Mouse (Mus musculus): ENCODE measurements around the gene Lmod3. TPM values are rescaled to one million over a fixed set of nuclear protein-coding genes. Genes with fewer than 3 reads are reported as not detected.

Gene Lmod3
- not detected in 2 replicates for polyA plus RNA-seq (2011; ENCODE audit: insufficient read depth, insufficient read length, low read depth, missing spikeins)

- H3K27ac ChIP-seq (ENCODE audit: insufficient read depth, low read length), result no peak within 1 kb of the TSS
- no peaks in the 10 kb centered on the region for H3K9me3 ChIP-seq (replicated peaks; ENCODE audit: control insufficient read depth, insufficient read depth, low read length, poor library complexity, severe bottlenecking)
- no peaks in the 10 kb centered on the region for H3K36me3 ChIP-seq (ENCODE audit: control insufficient read depth, insufficient read depth, low read length, poor library complexity, severe bottlenecking)
- no peaks in the 10 kb centered on the region for H3K27me3 ChIP-seq (ENCODE audit: control insufficient read depth, insufficient read depth, low read length, poor library complexity, severe bottlenecking)
- TF ChIP-seq CTCF (IDR thresholded peaks at IDR 0.05; ENCODE audit: low read depth, low read length) (no peak), EP300 (IDR thresholded peaks at IDR 0.05; ENCODE audit: insufficient read depth, low read depth, low read length) (no peak), POLR2A (IDR thresholded peaks at IDR 0.05; ENCODE audit: insufficient read depth, low read length) (no peak)
- no peak within 1 kb of the TSS for H3K4me3 ChIP-seq (ENCODE audit: low read depth, low read length)
- H3K4me1 ChIP-seq (ENCODE audit: control insufficient read depth, insufficient read depth, low read length), result no peaks in the 10 kb centered on the region
- no peak within 1 kb of the TSS for H3K9ac ChIP-seq (ENCODE audit: low read depth, poor library complexity, severe bottlenecking)
Measured at GRCm38 (mm10) chr6:97252711-97253221, at the start of gene Lmod3. Gene Lmod3 (minus strand): TSS chr6:97252759.

GRCm38 (mm10) chr6:97302303-97302702 lies 49.7 kb upstream of the Lmod3 start:
- H3K9ac ChIP-seq (ENCODE audit: low read depth, poor library complexity, severe bottlenecking), result no peak overlapping the region
- H3K4me1 ChIP-seq (ENCODE audit: control insufficient read depth, insufficient read depth, low read length), result no peaks in the 10 kb centered on the region
- H3K27ac ChIP-seq (ENCODE audit: insufficient read depth, low read length), result no peak overlapping the region
- no peaks in the 10 kb centered on the region for H3K36me3 ChIP-seq (ENCODE audit: control insufficient read depth, insufficient read depth, low read length, poor library complexity, severe bottlenecking)
- TF ChIP-seq EP300 (IDR thresholded peaks at IDR 0.05; ENCODE audit: insufficient read depth, low read depth, low read length) (no peak), POLR2A (IDR thresholded peaks at IDR 0.05; ENCODE audit: insufficient read depth, low read length) (no peak), CTCF (IDR thresholded peaks at IDR 0.05; ENCODE audit: low read depth, low read length) (no peak)
- H3K9me3 ChIP-seq (replicated peaks; ENCODE audit: control insufficient read depth, insufficient read depth, low read length, poor library complexity, severe bottlenecking), result no peaks in the 10 kb centered on the region
- no peak overlapping the region for H3K4me3 ChIP-seq (ENCODE audit: low read depth, low read length)
- H3K27me3 ChIP-seq (ENCODE audit: control insufficient read depth, insufficient read depth, low read length, poor library complexity, severe bottlenecking), result no peaks in the 10 kb centered on the region; the same call in 1 of the 2 replicates

DNA sequence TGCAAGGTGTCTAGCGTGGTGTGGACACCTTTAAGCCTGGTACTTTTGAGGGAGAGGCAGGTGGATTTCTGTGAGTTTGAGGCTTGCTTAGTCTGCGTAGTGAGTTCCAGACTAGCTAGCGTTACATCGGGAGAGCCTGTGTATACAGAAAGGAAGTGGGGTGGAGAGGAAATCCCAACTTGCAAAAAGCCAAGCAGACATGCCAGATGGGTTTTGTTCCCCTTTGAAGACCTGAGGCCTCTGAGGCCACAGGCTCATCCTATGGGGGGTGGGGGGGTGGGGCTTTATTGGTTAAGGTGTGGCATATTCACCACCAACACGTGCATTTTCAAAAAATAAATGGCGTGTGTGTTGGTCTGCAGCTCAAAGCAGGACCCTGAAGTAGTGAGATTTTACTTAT lies 48.1 kb upstream of the Lmod3 start:
- Histone ChIP-seq H3K27me3 (ENCODE audit: control insufficient read depth, insufficient read depth, low read length, poor library complexity, severe bottlenecking) (no peaks in the 10 kb centered on the region), H3K36me3 (ENCODE audit: control insufficient read depth, insufficient read depth, low read length, poor library complexity, severe bottlenecking) (no peaks in the 10 kb centered on the region), H3K4me3 (ENCODE audit: low read depth, low read length) (no peak overlapping the region), H3K27ac (ENCODE audit: insufficient read depth, low read length) (no peak overlapping the region), H3K4me1 (ENCODE audit: control insufficient read depth, insufficient read depth, low read length) (no peaks in the 10 kb centered on the region), H3K9ac (ENCODE audit: low read depth, poor library complexity, severe bottlenecking) (no peak overlapping the region), H3K9me3 (replicated peaks; ENCODE audit: control insufficient read depth, insufficient read depth, low read length, poor library complexity, severe bottlenecking) (no peaks in the 10 kb centered on the region)
- TF ChIP-seq POLR2A (IDR thresholded peaks at IDR 0.05; ENCODE audit: insufficient read depth, low read length) (no peak), EP300 (IDR thresholded peaks at IDR 0.05; ENCODE audit: insufficient read depth, low read depth, low read length) (no peak), CTCF (IDR thresholded peaks at IDR 0.05; ENCODE audit: low read depth, low read length) (no peak)

DNA sequence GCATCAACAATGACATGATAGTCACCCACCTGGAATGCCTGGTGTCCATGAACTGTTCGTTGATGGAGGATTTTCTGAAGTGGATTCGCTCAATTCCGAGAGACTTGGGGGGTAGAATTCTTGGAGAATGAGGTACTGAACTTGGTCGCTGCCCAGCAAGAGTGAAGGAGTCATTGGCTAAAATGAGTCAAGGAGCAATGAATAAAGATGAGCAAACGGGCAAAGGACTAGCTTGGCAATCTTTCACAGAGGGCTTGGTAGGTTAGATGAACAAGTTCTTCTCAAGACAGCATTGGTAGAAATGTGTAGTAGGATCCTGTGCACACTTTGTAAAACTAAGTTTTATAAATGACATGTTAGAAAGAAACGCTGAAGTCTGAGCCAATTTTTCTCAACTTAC lies 47.6 kb upstream of the Lmod3 start:
- H3K9me3 ChIP-seq (replicated peaks; ENCODE audit: control insufficient read depth, insufficient read depth, low read length, poor library complexity, severe bottlenecking), result no peaks in the 10 kb centered on the region
- H3K4me3 ChIP-seq (ENCODE audit: low read depth, low read length), result no peak overlapping the region
- no peaks in the 10 kb centered on the region for H3K36me3 ChIP-seq (ENCODE audit: control insufficient read depth, insufficient read depth, low read length, poor library complexity, severe bottlenecking)
- H3K27me3 ChIP-seq (ENCODE audit: control insufficient read depth, insufficient read depth, low read length, poor library complexity, severe bottlenecking), result no peaks in the 10 kb centered on the region
- no peaks in the 10 kb centered on the region for H3K4me1 ChIP-seq (ENCODE audit: control insufficient read depth, insufficient read depth, low read length)
- H3K9ac ChIP-seq (ENCODE audit: low read depth, poor library complexity, severe bottlenecking), result no peak overlapping the region
- no peak for TF ChIP-seq EP300 (IDR thresholded peaks at IDR 0.05; ENCODE audit: insufficient read depth, low read depth, low read length)
- TF ChIP-seq POLR2A (IDR thresholded peaks at IDR 0.05; ENCODE audit: insufficient read depth, low read length), result no peak
- TF ChIP-seq CTCF (IDR thresholded peaks at IDR 0.05; ENCODE audit: low read depth, low read length), result no peak
- no peak overlapping the region for H3K27ac ChIP-seq (ENCODE audit: insufficient read depth, low read length)

DNA sequence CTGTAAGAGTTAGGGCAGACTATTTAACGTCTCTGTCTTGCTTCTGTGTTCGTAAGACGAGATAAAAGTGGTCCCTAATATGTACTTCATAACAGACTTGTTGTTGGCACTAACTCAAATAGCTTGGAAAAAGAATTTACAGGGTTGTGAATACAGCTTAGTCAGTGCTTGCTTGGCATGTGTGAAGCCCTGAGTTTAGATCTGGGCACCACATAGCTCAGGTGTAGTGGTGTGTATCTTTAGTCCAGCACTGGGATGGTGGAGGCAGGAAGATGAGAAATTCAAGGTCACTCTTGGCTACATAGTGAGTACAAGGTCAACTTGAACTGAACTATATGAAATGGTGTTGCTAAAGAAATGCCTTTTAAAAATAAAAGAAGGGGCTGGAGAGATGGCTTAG lies 44.6 kb upstream of the Lmod3 start:
- Histone ChIP-seq H3K36me3 (ENCODE audit: control insufficient read depth, insufficient read depth, low read length, poor library complexity, severe bottlenecking) (no peaks in the 10 kb centered on the region), H3K27ac (ENCODE audit: insufficient read depth, low read length) (no peak overlapping the region), H3K27me3 (ENCODE audit: control insufficient read depth, insufficient read depth, low read length, poor library complexity, severe bottlenecking) (no peaks in the 10 kb centered on the region), H3K9me3 (replicated peaks; ENCODE audit: control insufficient read depth, insufficient read depth, low read length, poor library complexity, severe bottlenecking) (no peaks in the 10 kb centered on the region), H3K9ac (ENCODE audit: low read depth, poor library complexity, severe bottlenecking) (no peak overlapping the region), H3K4me3 (ENCODE audit: low read depth, low read length) (no peak overlapping the region), H3K4me1 (ENCODE audit: control insufficient read depth, insufficient read depth, low read length) (no peaks in the 10 kb centered on the region)
- no peak for TF ChIP-seq POLR2A (IDR thresholded peaks at IDR 0.05; ENCODE audit: insufficient read depth, low read length)
- no peak for TF ChIP-seq EP300 (IDR thresholded peaks at IDR 0.05; ENCODE audit: insufficient read depth, low read depth, low read length)
- TF ChIP-seq CTCF (IDR thresholded peaks at IDR 0.05; ENCODE audit: low read depth, low read length), result no peak

GRCm38 (mm10) chr6:97295866-97296527 lies 43.4 kb upstream of the Lmod3 start:
- Histone ChIP-seq H3K9me3 (replicated peaks; ENCODE audit: control insufficient read depth, insufficient read depth, low read length, poor library complexity, severe bottlenecking) (no peaks in the 10 kb centered on the region), H3K36me3 (ENCODE audit: control insufficient read depth, insufficient read depth, low read length, poor library complexity, severe bottlenecking) (no peaks in the 10 kb centered on the region), H3K9ac (ENCODE audit: low read depth, poor library complexity, severe bottlenecking) (no peak overlapping the region), H3K4me1 (ENCODE audit: control insufficient read depth, insufficient read depth, low read length) (no peaks in the 10 kb centered on the region), H3K27ac (ENCODE audit: insufficient read depth, low read length) (no peak overlapping the region), H3K4me3 (ENCODE audit: low read depth, low read length) (no peak overlapping the region), H3K27me3 (ENCODE audit: control insufficient read depth, insufficient read depth, low read length, poor library complexity, severe bottlenecking) (no peaks in the 10 kb centered on the region)
- TF ChIP-seq EP300 (IDR thresholded peaks at IDR 0.05; ENCODE audit: insufficient read depth, low read depth, low read length) (no peak), CTCF (IDR thresholded peaks at IDR 0.05; ENCODE audit: low read depth, low read length) (no peak)

Measured in ES-Bruce4 (cell line).